Mouse (Mus musculus) MN1 (cell line): Measurements from ENCODE around the gene Rilpl1.
"Not testable (repeated sequence)": the region's sequence is repeated elsewhere in the genome, so short reads cannot be mapped to it uniquely, and the experiment has no call there.

Experiments
- DNase-seq: peaks from one replicate; pipeline ENCODE4 v3.0.0-alpha.2; 2016; ENCODE audit warnings: low spot score

Rilpl1 gene

DNA sequence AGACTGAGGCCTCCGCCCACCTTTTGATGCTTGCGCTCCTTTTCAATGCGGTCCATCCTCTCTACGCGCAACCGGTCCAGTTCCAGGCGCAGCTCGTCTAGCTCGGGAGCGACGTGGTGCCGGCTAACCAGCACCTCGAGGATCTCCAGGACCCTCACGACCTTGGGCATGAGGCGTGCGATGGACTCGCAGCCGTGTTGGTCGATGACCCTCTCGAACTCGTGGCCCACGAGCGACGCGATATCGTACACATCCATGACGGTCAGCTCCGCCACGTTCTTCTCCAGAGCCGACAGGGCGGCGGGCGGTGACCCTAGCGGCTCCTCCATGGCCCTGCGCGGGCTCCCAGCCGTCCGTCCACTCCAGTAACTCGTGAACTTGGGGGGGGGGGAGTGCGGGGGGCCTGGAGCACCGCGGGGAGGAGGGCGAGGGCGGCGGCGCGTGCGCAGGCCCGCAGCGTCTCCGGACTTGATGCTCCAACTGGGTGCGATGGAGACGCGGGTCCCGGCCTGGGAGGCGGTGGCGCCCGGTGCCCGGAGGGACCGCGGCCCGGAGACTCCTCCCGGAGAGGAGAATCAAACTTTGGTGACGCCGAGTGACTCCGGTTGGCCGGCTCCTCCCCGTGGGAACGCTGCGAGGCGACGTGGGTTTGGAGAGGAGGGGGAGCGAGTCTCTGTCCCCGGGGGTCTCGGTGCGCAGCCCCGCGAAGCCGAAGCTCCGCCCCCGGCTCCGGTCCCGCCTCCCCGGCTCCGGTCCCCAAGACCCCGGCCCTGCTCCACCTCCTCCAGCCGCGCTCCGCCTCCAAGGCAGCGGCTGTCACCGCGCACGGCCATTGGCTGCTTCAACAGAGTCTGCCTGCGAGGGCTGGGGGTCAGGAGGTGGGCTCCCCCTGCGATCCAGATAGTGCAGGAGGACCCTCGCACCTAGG is at the start of gene Rilpl1:
Gene Rilpl1 (minus strand): TSS at position 737 of the 928 bp plus-strand sequence.
- peak; percentile 60 for DNase-seq

DNA sequence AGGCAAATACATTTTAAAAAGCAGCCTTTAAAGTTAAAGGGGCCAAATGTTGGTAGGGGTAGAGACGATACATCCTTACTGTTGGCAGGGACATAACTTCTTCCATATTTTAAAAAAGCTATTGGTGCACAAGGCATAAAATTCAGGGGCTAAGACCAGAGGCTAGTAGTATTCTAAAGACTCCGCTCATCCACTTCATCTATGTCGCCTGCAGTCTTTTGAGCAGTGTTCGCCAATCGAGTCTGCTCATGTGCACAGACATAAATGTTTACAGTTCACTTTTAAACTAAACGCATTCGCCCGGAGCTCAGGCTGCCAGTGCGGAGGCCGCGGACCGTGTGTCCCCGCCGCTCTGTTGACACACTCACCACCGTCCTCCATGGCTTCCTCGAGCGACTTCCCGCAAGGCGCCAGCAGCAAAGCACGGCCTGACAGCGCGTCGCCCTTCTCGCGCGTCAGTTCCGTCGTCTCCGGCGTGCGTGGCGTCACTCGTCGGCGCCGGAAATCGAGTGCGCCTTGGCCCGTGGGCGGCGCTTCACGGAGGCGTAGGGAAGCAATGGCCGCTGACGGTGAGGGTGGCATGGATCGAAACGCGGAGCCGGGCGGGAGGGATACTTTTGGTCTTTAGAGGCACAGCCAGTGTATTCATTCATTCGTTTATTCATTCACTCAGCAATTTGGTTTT is 47.6 kb upstream of the Rilpl1 start, which contains the start of the genes Eif2b1 and Gtf2h3:
Gene Eif2b1 (minus strand): TSS at position 499 of the 685 bp plus-strand sequence.
Gene Gtf2h3 (plus strand): TSS at position 508 of the 685 bp plus-strand sequence.
- peak; percentile 87 for DNase-seq

DNA sequence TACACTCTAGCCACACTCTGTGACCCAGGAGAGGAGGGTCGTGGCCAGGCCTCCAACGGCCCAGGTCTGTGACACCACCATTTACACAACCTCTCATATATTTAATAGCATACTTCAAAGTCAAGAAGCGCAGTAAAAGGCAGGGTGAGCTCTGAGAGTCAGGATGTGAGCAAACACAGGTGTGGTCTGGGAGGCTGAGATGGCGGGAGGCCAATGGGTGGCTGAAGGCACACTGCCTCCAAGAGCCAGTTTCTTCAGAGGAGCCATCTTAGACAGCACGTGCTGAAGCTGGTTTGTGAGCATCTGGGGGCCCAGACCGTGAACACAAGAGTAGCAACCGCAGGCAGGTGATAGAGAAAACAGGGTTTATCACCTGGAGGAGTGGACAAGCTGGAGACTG is 44.3 kb upstream of the Rilpl1 start:
- no peak for DNase-seq

DNA sequence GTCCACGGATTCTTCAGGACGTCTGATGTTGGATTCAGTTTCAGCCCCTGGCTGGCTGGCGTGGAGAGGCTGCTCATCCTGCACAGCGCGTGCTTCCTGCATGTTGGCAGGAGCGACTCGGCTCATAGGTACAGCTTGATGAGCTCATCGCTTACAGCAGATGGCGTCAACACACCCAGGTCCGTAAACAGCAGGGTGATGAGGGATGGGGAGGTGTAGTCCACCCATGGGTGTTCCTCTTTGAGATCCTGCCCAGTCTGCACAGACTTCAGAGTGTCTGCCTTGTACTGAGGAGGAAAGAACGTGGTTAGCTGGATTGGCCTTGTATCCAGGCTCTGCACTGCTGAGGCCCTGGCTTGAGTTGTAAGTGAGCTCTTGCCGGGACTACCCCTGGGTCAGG is 39.9 kb upstream of the Rilpl1 start:
- no peak for DNase-seq

DNA sequence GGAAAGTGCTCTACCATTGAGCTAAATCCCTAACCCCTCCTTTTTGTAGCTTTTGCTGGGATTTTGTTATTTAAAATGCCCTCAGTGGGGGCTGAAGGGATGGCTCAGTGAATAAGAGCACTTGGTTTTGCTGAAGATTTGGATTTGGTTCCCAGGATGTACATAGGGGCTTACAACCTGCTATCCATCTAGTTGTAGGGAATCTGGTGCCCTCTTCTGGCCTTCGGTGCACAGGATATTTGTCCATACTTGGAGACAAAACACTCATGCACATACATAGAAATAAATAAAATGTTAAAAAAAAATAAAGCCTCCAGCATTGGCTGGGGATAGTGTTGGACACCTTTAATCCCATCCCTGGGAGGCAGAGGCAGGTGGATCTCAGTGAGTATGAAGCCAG is 24.0 kb upstream of the Rilpl1 start:
- DNase-seq: no peak

DNA sequence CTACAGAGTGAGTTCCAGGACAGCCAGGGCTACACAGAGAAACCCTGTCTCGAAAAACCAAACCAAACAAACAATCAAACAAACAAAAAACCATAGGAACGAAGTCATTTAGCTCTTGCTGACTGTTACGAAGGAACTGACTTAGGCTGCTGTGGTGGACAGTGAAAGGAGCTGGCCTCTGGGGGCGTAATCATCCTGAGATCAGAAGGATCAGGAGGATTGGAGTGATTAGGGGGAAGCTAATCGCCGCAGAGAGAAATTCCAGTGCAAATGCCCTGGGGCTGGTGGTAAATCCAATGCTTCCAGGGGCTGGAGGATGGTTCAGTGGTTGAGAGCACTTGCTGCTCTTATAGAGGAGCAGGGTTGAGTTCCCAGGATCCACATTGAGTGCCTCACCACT is 22.4 kb upstream of the Rilpl1 start:
- DNase-seq: no peak

DNA sequence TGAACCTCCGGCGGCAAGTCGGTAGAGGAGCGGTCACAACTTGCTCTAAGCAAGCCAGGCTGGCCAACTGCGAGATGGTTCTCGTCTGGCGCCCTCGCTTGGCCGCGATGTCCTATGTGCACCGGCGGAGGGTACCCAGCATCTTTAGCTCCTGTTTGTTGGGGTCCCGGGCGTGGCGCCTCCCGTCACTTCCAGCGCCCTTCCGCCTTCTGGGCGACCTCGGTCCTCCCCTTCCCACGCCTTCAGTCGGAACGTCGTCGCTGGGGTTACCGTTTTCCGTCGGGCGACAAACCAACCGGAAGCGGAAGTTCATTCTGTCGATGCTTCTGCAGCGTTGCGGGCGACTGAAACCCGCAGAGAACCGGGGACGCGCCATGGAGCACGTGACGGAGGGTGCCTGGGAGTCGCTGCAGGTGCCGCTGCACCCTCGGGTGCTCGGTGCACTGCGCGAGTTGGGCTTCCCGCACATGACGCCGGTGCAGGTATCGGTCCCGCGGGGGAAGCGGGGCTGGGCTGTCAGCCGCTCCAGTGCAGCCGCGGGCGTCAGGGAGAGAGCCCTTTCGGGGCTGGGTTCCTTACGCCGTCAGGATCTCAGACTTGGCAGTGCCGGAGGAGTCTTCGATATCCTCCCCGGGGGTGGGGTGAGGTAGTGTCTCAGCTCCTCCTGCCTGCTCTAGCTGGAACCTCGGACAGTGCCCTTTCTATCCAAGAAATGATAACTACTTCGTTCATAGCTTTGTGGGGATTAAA is 21.5 kb upstream of the Rilpl1 start, which contains the start of gene Ddx55:
Gene Ddx55 (plus strand): TSS at position 307 of the 750 bp plus-strand sequence.
- DNase-seq: peak; percentile 83

DNA sequence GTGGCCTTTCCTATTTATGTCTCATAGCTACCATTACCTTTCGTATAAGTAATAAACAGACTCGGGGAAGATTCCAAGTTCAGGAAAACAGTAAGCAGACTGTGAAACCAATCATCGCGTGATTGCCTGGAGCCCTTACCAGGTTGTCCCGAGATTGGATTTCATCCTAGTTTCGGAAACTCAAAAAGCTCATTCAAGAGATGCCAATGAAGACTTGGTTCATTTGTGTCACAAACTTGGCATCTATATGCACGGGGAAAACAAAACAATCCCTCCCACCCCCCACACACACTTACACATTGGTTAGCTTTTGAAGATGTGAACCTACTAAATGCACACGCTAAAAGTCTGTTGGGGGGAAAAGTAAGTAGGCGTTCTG is 20.9 kb upstream of the Rilpl1 start:
- peak; percentile 12 for DNase-seq

DNA sequence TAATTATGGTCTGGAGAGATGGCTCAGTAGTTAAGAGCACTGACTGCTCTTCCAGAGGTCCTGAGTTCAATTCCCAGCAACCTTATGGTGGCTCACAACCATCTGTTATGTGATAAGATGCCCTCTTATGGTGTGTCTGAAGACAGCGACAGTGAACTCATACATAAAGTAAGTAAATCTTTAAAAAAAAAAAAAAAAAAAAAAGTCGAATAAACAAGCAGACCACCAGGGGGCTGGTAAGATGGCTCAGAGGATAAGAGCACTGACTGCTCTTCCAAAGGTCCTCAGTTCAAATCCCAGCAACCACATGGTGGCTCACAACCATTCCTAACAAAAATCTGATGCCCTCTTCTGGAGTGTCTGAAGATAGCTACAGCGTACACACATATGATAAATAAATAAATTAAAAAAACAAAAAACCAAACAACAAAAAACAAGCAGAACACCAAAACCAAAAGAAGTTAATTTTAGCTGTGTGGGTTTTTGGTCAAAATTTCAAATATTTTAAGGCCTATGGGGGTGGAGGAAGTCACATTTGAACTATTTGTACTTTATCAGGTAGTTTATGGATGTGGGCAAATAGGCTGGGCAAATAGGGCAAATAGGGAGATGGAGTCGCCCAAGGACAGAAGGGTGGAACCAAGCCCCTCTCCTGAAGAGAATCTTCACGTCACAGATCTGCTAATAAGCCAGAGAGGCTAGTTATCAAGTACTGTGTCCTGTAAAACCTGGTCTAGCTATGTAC is 20.3 kb upstream of the Rilpl1 start:
- DNase-seq: not testable (repeated sequence)

DNA sequence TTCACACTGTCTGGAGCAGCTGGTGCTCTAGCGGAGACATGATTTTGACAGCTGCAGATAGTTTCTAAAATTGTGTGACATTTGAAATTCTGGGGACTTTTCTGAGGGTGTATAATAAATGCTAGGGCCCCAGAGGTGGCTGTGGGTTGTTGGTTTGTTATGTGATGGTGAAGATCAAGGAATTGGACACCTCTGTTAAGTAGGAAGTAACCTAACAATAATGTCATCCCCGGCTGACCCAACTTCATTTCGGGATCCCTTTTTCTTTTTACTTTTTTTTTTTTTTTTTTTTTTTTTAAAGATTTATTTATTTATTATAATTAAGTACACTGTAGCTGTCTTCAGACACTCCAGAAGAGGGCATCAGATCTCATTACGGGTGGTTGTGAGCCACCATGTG is 19.5 kb upstream of the Rilpl1 start:
- DNase-seq: not testable (repeated sequence)

DNA sequence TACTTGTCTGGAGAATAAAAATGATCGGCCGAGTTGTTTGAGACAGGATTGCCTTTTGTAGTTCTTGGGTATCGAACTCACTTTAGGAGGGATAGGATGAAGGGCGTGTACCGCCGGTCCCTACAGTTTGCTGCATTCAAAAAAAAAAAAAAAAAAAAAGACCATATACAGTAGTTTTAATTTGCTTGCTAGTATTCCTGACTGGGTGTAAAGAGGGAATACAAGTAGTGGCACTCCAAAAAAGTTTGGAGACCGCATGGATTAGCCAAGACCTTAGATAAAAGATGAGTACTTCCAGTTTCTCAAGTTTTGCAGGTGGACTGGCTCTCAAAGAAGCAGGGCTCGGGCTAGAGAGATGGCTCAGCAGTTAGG is 10.4 kb upstream of the Rilpl1 start:
- DNase-seq: no peak

DNA sequence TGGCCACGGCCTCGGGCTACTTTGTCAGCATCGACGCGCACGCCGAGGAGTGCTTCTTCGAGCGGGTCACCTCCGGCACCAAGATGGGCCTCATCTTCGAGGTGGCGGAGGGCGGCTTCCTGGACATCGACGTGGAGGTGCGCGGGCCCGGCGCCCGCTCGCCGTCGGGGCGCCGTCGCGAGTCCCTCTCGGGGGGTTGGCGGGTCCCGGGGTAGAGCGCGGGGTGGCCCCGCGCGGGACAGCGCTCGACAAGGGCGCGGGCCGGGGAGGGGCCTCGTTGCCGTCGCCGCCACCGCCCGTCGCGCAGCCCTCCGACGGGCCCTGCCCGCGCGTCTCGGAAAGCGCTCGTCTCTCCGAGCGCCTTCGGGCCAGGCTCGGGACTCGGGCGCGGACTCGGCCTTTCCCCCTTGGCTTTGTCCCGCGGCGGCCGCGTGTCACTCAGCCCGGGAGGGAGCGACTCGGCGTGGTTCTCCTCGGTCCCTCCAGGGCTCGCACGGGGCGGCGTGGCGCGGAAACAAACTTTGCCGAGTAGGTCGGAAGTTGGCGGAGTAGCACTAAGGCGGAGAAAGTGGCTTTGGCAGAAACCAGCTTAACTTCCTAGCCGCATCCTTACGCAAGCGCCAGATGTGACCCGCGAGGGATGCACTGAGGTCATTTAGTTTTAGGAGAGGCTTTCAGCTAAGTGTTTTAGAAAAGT is 9.9 kb upstream of the Rilpl1 start:
- peak; percentile 55 for DNase-seq

DNA sequence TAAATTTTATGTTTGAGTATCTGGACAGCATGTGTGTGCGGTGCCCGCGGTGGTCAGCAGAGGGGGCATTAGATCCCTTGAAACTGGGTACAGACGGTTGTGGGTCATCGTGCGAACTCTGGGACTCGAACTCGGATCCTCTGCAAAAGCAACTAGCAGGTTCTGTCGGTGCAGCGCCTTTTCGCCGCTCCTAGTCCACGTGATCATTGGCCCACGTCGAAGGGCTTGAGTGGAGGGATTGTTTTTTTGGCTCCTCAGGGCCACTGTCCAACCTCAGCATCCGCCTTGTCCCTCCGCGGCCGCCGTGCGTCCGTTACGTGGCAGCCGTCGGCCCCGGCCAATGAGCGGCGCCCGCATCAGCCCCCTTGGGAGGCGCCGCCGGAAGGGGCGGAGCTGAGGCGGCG is 9.2 kb upstream of the Rilpl1 start, which contains the start of gene Tmed2:
Gene Tmed2 (plus strand): TSS at position 313 of the 404 bp plus-strand sequence.
- DNase-seq: peak; percentile 89

DNA sequence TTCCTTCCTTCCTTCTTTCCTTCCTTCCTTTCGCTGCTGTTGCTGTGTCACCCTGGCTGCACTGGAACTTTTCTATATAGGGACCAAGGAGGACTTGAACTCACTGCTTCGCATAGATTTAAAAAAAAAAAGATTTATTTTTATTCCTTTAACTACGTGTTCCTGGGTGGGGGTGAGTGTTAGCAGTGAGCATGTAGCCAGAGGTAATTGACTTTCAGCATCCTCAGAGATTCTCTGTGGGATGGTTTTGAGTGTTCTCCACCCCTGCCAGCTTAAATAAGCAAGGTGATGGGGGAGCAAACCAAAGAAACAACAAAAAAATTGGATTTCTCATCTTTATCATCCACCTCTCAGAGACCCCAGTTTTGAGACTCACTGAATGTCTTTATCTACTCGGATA is 8.7 kb upstream of the Rilpl1 start:
- no peak for DNase-seq

DNA sequence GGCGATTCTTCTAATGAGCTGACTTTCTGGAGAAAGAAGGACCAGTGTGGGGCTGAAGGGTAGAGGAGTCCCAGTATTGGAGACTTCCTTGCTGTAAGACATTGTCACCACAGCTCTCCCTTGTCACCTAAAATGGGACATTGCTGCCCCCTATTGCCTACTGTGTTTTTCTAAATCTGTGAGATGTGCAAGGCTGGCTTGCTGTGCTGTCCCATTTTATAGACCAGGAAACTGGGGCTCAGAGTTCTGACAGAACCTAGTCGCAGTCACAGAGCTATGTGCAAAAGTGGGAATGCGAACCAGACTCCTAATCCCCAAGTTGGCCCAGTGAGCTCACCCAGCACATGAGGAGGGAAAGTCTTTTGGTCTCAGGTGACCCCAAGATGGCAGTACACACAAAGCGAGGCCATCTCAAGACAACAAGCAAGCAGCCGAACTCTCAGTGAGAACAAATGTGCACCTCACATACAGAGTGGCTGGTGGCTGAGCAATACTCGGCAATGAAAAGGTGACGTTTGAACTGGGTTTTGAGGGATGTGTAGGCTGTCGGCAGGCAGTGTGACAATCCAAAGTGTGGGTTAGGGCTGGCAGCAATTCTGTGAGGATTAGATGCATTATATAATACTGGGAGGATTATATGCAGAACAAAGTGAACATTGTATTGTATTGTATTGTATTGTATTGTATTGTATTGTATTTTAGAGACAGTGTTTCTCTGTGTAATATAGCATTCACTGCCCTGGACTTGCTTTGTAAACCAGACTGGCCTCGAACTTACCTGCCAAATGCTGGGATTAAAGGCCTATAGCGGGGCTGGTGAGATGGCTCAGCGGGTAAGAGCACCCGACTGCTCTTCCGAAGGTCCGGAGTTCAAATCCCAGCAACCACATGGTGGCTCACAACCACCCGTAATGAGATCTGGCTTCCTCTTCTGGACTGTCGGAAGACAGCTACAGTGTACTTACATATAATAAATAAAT is 7.9 kb upstream of the Rilpl1 start:
- peak; percentile 42 for DNase-seq

DNA sequence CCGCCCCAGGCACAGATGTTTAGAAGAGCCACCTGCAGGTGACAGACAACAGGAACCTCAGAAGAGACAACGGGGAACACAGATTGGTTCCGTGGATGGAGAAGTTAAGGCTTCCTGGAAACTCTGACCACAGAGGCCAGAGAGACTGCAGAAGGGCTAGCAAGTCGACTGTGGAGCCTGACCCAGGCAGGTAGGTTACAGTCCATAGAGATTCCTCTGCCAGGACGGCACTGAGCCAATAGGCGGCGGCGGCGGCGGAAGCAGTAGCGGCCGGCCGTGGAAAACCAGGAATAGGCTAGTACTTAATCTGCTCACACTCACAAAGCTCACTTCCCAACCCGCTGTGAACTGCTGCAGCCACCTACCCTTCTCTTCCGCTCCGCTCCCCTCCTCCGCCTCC is 5.6 kb upstream of the Rilpl1 start:
- DNase-seq: peak; percentile 34

DNA sequence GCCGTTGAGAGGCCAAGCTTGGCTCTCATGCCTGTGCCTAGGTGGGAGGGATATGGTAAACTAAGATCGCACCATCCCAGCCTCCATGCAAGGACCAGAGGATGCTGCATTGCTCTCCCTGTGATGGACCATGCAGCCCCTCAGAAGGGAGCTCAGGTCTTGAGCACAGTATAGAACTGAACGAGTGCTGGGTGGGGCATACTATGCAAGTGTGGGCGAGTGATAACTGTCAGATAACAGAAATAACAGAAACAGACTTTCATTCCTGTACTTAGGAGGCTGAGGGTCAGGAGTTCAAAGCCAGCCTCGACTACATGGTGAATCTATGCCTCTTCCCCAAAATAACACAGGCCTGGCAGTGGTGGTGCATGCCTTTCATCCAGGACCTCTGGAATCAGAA is 3.8 kb upstream of the Rilpl1 start:
- no peak for DNase-seq

DNA sequence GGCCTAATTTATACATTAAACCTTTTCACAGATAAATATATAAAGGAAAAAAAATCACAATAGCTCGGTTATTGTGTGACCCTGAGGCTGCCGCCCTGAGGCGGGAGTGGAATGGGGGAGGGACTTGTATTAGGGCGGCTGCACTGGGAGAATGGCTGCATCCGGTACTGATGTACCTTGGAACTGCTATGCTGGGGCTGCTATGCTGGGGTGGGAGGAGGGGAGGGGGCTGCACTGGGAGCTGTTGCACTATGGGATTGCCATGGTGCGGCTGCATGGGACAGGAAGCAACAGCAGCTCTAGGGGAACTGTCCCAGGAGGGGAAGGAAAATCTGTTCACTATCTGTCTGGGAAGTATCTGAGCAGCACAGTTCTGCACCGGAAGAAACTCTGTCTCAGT is 1.3 kb upstream of the Rilpl1 start:
- no peak for DNase-seq

DNA sequence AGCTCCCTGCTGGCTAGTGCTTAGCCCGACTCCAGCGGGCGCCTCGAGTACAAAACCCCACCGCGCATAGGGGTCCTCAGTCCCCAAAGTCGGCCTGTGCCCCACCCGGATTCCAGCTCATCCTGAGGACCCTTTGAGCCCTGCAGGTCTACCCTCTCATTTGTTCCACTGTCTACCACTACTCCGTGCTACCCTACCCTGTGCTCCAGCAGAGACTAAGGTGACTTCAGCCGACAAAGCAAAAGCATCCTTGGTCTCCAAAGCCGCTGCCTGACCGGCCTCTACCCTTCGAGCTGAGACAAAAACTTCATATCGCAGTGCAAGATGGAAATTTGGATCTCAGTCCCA is 366 bp upstream of the Rilpl1 start:
- no peak for DNase-seq

DNA sequence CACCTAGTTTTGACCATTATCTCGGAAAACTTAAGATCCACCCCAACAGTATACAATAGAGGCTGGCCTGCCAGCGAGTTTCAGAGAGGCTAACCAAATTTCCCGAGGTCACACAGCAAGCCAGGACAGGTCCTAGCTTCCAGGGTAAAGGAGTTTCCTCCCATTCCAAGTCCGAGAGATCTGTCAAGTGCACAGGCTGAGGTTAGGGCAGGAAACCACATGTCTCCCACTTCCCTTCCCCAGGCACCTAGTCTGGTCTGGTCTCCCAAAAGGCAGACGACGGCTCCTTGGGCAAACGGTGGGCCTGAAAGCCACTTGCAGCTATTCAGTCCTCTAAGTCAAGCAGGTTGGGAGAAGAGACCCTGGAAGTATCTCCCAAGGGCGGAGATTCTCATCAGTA is 1.5 kb downstream of the Rilpl1 start:
- DNase-seq: no peak
